Mouse (Mus musculus): ENCODE data around the gene Ndufa12. TPM values are rescaled to one million over a fixed set of nuclear protein-coding genes. Genes with fewer than 3 reads are reported as not detected.

Ndufa12 gene
- total RNA-seq (2021) = 100 to 1,000 TPM; 214 to 234 TPM

GRCm38 (mm10) chr10:94198482-94199405 lies at the start of gene Ndufa12:
TSS of gene Ndufa12 (plus strand) at chr10:94198720.
- intact Hi-C loops (cut with DNase I) = loop anchor here (2.0 to 5.0 kb wide), 2 partner anchors 50 to 161 kb away; partner anchors contain the start of genes Fgd6, Nr2c1 and Vezt
- peak; percentile 95 to 96 for DNase-seq (ENCODE audit: low spot score in 2 of 2)

- intact Hi-C loops (cut with DNase I) = no loop called here
- DNase-seq (ENCODE audit: low spot score in 2 of 2) = no peak
Observed at GRCm38 (mm10) chr10:94151488-94151887, 47.0 kb upstream of the Ndufa12 start.

DNA sequence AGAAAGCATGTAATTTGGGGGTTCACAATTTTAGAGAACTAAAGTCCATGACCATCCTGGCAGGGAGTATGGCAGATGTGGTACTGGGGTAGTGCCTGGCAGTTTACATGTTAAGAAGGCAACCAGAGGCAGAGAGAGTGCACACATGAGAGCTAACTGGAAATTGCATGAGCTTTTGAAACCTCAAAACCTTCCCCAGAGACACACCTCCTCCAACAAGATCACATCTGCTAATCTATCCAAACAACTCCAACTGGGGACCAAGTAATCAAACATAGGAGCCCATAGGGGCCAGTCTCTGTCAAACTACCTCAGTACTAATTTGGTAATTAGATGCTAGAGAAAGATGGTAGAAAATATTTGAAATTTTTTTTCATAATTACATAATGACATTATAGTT lies 44.7 kb upstream of the Ndufa12 start:
- no peak for DNase-seq (ENCODE audit: low spot score in 2 of 2)
- intact Hi-C loops (cut with DNase I) = no loop called here

GRCm38 (mm10) chr10:94158962-94159361 lies 39.6 kb upstream of the Ndufa12 start:
- DNase-seq (ENCODE audit: low spot score in 2 of 2) = no peak

GRCm38 (mm10) chr10:94159406-94159805 lies 39.1 kb upstream of the Ndufa12 start:
- intact Hi-C loops (cut with DNase I) = no loop called here
- no peak for DNase-seq (ENCODE audit: low spot score in 2 of 2)

More at GRCm38 (mm10) chr10:94158962-94159361, 39.6 kb upstream of the Ndufa12 start:
- intact Hi-C loops (cut with DNase I) = no loop called here

DNA sequence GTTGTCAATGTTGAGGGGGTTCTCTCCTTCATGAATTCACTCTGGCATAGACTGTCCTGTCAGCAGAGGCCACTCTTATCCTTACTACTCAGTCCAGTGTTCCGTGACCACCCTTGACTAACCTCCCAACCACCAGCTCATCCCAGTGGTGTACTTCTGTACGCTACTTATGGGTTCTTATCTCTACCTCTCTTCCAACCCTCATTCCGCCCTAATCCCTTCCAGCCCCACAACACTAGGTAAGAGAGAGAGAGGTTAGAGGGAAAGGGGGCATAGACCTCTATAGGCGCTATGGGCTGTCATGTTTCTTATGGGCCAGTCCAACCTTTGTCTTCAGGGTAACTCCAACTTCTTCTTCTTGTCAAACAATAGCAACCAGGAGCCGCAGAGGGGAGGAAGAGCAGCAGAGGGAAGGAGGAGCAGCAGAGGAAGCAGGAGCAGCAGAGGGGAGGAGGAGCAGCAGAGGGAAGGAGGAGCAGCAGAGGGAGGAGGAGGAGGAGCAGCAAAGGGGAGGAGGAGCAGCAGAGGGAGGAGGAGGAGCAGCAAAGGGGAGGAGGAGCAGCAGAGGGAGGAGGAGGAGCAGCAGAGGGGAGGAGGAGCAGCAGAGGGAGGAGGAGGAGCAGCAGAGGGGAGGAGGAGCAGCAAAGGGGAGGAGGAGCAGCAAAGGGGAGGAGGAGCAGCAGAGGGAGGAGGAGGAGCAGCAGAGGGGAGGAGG lies 37.3 kb upstream of the Ndufa12 start:
- DNase-seq (ENCODE audit: low spot score in 2 of 2) = no peak
- intact Hi-C loops (cut with DNase I) = no loop called here

DNA sequence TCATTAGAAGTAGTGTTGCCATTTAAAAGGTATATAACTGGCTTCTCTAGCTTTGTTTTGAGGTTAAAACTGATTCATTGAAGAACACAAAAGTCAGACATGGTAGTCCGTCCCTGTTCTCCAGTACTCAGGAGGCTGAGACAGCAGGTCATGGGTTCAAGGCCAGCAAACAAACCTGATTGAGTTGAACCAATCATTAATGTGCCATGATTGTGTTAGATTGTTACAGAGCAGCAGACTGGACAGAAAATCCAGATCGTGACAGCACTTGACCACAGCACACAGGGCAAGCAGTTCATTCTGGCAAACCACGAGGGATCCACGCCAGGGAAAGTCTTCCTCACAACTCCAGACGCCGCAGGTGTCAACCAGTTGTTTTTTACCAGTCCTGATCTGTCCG lies 36.5 kb upstream of the Ndufa12 start:
- DNase-seq (ENCODE audit: low spot score in 2 of 2) = no peak
- intact Hi-C loops (cut with DNase I) = no loop called here

DNA sequence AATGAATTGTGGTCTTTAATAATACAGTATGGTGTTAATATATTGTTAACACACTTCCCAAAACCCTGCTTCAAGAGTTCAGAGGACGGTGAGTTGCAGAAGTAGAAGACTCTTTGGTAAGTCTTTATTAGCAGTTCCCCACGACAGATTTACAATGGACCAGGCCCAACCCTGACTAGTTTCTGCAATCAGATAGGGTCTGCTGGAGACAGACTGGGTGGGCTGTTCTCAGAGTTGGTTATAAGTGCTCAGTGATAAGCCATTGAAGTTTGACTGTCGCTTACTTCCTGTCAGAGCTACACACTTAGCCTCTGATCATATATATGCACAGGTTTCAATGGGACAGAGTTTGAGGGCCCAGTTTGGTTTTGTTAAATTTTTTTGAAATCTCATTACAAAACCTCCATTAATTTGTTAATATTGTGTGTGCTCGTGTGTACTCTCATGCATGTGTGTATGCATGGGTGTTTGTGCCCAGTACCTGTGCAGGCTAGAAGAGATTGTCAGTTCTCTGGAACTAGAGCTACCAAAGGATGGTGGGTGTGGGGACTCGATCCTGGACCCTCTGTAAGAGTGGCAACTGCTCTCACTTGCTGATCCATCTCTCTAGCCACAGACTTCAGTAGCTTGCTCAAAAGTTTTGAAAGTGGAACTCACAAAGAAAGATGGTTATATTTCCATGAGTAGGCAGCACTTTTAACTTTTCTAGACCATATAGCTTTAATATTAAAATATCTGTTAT lies 34.2 kb upstream of the Ndufa12 start:
- no peak for DNase-seq (ENCODE audit: low spot score in 2 of 2)
- intact Hi-C loops (cut with DNase I) = no loop called here

DNA sequence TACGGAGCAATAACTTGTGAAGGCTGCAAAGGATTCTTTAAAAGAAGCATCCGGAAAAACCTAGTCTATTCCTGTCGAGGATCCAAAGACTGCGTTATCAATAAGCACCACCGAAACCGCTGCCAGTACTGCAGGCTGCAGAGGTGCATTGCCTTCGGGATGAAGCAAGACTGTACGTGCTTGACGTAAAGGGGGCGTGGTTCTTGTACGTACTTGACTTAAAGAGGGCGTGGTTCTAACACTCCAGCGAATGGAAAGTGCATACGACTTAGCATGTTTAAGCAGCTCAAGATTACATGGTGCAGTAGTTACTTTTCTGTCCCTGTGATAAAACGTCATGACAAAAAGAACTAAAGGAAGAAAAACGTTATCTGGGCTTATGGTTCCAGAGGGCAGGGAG lies 33.1 kb upstream of the Ndufa12 start:
- DNase-seq (ENCODE audit: low spot score in 2 of 2) = no peak
- intact Hi-C loops (cut with DNase I) = no loop called here

DNA sequence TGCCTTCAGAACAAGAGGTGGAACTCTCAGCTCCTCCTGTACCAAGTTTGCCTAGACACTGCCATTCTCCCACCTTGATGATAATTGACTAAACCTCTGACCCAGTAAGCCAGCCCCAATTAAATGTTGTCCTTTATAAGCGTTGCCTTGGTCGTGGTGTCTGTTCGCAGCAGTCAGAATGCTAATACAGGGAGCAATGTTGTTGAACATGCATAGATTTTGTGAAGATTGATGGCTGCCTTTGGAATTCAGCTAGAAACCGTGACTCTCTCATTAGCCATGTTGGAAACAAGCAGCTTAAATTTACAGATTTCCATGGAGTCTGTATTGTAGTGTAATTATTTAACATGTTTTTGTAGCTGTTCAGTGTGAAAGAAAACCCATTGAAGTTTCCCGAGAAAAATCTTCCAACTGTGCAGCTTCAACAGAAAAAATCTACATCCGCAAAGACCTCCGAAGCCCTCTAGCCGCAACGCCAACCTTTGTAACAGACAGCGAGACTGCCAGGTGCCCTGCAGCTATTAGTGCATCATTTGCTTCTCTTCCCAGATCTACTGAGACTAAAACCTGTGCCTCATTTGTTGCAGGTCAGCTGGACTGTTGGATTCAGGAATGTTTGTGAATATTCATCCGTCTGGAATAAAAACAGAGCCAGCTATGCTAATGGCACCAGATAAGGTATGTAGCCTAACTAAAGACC lies 31.3 kb upstream of the Ndufa12 start:
- intact Hi-C loops (cut with DNase I) = no loop called here
- no peak for DNase-seq (ENCODE audit: low spot score in 2 of 2)

DNA sequence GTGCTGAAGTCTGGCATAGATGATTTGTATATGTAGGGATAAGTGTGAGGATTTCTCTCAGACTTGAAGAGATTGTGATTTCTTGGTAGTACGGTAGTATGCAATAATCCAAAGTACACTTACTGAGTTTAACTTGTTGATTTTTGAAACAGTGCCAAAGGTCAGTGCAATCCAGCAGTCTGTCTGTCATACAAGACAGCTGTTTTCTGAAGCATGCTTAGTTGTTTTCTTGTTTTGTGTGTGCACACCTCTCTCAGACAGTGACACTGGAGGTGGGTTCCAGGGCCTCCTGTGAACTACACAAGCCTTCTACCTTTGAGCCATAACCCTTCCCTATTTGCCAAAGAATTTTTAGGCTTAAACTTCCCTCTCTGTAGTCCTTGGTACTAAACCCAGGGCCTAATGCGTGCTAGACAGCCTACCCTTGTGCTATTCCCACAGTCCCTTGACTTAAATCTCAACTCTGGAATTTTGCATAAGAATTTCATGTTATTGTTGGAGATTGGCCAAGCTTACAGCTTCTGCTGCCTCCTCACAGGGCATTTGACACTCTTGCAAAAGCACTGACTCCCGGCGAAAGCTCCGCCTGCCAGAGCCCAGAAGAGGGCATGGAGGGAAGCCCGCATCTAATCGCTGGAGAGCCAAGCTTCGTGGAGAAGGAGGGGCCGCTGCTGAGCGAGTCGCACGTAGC lies 26.9 kb upstream of the Ndufa12 start:
- intact Hi-C loops (cut with DNase I) = no loop called here
- no peak for DNase-seq (ENCODE audit: low spot score in 2 of 2)

DNA sequence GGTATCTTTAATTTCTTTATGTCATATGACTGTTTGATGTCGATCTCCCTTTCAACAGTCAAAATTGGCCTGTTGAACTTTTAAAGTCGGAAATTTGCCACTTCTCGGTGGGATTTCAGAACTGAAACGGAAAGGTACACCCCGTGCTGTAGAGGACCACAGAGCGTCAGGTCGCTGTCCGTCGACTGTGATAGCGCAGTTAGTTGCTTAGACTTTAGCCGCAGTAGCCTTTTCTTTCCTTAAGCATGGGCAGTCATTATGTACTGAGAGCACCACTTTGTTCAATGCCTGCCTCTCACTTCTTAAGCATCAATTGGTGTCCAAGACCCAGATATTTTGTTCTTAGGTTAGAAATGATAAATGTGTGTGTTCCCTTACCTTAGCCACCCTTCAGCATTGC lies 26.4 kb upstream of the Ndufa12 start:
- intact Hi-C loops (cut with DNase I) = no loop called here
- DNase-seq (ENCODE audit: low spot score in 2 of 2) = no peak

DNA sequence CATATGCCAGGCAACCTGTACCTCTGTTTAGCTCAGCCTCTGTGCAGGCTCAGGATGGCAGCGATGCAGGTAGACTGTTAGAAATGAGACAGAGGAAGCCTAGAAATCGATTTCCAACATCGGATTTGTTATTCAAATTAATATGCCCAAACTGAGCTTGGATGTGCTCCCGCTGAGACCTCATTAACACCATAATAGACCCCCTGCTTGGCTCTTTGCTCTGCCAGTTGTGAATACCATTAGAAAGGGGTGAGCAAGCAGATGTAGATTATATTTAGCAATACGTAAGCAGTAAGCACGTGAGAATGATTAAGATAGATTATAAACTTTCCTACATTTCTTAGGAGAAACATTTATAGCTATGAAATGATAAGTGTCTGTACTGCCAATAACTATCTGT lies 25.8 kb upstream of the Ndufa12 start:
- DNase-seq (ENCODE audit: low spot score in 2 of 2) = no peak
- intact Hi-C loops (cut with DNase I) = no loop called here

DNA sequence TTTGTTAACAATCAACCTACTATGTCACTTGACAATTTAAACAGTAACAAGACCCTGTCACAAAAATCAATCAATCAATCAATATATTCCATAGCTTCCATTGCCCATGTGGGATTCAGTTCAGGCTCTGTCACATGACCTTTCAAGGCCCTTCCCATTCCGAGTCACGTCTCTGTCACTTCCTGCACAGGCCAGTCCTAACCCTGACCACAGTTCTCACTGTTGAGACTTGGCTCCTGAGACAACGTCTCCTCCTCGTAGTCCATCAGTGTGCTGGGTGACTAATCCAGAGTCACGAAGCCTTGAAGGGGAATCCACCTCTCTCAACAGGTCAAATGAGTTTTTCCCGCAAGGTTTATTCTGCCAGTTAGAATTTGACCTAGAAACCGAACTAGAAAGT lies 23.9 kb upstream of the Ndufa12 start:
- intact Hi-C loops (cut with DNase I) = no loop called here
- DNase-seq (ENCODE audit: low spot score in 2 of 2) = no peak

DNA sequence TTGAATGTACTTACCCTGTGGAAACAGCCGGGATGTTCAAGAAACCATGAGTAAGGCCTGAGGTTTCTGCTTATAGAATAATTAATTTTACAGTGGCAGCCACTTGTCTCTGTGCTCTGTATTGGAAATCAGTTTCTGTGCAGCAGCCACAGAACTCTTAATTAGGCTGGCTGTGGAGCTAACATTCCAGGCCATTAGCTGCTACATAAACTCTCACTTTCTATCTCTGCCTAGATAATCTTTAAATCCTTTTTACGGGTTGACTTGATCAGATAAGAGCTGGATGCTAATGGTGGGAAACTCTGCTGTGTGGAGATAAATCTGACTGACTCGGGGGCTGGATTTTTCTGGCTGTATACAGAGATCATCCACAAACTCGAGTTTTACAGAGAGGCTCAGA lies 15.3 kb upstream of the Ndufa12 start:
- intact Hi-C loops (cut with DNase I) = no loop called here
- DNase-seq (ENCODE audit: low spot score in 2 of 2) = no peak

GRCm38 (mm10) chr10:94204973-94205372 lies 6.5 kb downstream of the Ndufa12 start:
- intact Hi-C loops (cut with DNase I) = no loop called here

DNA sequence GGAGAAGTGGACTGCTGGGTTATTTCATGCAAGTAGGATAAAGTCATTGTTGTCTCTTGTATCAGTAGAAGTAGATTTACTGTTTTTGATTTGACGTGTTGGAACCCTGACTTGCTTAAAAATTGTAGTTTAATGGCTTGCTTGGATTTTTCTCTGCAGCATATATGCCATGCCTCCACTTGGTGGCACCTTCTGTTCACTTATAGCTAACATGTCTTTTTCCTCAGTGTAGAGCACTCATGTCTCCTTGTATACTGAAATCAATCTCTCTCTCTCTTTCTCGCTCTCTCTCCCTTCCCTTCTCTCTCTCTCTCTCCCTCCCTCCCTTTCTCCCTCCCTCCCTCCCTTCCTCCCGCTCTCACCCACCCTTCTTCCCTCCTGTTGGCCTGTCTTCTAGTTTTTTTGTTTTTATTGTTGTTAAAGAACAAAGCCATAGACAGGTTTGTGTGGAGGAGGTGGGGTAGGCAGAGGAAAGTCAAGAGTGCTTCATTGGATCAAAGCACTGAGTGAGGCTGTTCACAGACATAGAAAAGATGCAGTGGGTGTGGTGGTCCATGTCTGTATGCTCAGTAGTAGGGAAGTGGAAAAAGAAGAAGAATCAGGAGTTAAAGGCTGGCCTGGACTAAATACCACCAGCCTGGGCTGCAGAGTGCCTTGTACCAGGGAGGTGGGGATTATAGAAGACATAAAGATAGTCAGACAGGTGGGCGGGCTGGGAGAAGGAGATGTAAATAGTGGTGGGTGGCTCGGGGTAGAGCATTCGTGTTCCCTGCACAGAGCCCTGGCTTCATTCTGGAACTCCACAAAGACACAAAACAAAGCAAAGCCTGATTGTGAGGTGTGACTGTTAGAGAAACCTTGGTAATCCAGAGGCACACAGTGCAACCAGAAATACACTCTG lies 12.4 kb downstream of the Ndufa12 start:
- intact Hi-C loops (cut with DNase I) = loop anchor here (2.0 to 10.0 kb wide), 3 partner anchors 198 to 744 kb away; no protein-coding TSS in a partner anchor
- peak; percentile 24 to 68 for DNase-seq (ENCODE audit: low spot score in 2 of 2)

More at GRCm38 (mm10) chr10:94204973-94205372, 6.5 kb downstream of the Ndufa12 start:
- no peak for DNase-seq (ENCODE audit: low spot score in 2 of 2)

- intact Hi-C loops (cut with DNase I) = loop anchor here (2.0 to 10.0 kb wide), 3 partner anchors 197 to 743 kb away; no protein-coding TSS in a partner anchor
Observed at GRCm38 (mm10) chr10:94211725-94212124, 13.2 kb downstream of the Ndufa12 start.

More at GRCm38 (mm10) chr10:94211725-94212124, 13.2 kb downstream of the Ndufa12 start:
- no peak for DNase-seq (ENCODE audit: low spot score in 2 of 2)

Measured in left cerebral cortex, postnatal 25 days (tissue).